Mouse (Mus musculus): ENCODE data around the gene Crip3. TPM values are rescaled to one million over a fixed set of nuclear protein-coding genes. Genes with fewer than 3 reads are reported as not detected.

The Crip3 gene
- 2.3 and 4.3 TPM in 2 replicates for total RNA-seq (2017)

DNA sequence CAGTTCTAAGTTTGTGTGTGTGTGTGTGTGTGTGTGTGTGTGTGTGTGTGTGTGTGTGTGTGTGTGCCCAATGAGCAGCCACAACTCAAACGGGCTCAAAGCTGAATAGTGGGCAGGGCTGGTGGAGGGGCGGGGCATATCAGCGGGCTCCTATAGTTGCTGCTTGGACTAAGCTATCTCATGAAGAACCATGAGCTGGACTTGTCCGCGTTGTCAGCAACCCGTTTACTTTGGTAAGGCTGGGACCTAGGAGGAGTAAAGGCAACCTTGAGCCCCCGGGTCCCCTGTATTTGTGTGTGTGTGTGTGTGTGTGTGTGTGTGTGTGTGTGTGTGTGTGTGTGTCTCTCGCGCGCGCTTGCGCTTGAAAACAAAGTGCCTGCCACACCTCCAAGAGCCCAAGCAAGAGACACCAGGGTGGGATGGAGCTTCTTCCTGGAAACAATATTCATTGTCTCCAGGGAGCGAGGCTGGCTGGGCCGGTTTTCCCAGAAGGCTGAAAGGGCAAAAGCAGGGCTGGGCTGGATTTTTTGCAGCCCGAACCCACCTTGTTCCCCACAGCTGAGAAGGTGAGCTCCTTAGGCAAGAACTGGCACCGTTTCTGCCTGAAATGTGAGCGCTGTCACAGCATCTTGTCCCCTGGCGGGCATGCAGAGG is at the start of gene Crip3:
Crip3 (plus strand) TSS at position 166 of the 654 bp plus-strand sequence.
- no peak for ATAC-seq (ENCODE audit: extremely low read depth, insufficient number of reproducible peaks, low FRiP score, poor library complexity, severe bottlenecking)

DNA sequence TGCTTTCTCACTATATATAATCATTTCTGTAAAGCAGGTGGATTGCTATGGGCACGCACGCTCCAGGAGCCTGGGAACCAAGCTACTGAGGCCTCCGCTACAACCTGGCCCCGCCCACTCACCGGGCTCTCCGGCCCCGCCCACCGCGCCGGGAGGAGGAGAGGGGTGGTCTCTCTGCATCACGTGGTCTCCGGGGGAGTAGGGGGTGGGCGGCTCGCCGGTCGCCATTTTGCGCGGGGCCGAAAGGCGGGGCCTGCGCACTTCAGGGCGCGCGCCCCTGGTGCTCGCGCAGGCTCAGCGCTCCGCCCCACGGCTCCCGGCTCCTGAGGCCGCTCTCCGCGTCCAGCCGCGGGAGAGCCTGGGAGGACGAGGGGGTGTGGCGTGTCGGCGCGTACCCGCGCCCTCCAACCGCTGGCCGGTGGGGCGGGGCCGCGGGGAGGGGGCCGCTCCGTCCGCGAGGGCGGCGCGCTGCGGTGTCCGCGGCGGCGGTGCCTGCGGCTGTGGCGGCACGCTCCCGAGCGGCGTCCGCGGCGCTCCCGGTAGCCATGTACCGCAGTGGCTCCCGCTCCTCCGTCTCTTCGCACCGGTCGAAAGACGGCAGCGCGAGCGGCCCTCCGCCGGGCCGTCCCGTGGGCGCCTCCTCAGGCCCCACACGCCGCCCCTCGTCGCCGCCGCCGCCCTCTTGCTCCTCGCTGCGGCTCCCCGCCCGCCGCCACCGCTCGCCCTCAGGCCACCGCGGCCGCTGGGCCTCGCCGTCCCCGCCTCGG is 45.2 kb upstream of the Crip3 start, which contains the start of gene Zfp318:
Zfp318 (plus strand) TSS at position 438 of the 767 bp plus-strand sequence.
- ATAC-seq (ENCODE audit: extremely low read depth, insufficient number of reproducible peaks, low FRiP score, poor library complexity, severe bottlenecking), result peak; percentile 60

DNA sequence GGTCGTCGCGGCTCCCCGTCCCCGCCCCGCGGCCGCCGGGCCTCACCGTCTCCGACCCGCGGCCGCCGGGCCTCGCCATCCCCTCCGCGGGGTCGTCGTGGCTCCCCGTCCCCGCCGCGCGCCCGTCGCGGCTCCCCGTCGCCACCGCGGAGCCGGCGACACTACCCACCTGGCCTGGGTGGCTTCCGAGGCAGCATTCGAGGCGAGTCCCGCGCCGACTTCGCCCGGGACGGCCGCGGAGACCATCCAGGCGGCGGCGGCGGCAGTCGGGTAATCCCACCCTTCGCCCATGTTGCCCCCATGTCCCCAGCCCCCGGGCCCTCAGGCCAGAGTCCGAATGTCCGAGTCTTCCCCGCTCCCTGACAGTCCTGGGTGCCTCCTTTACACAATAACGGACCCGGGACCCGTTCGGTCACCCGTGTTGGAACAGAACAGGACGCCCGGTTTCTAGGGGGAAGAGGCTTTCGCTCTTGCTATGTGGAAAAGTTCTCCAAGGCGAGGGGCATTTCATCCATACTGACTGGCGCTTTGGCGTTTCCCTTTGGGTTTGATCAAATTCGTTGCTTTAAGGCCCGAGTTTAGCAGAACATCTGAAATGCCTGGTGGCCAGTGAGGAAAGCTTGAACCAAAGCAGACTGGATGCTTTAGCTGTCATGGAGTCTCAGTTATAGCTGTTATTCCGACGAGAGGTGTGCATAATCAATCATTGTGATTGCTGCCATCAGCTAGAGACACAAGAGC is 44.5 kb upstream of the Crip3 start:
- ATAC-seq (ENCODE audit: extremely low read depth, insufficient number of reproducible peaks, low FRiP score, poor library complexity, severe bottlenecking), result no peak

DNA sequence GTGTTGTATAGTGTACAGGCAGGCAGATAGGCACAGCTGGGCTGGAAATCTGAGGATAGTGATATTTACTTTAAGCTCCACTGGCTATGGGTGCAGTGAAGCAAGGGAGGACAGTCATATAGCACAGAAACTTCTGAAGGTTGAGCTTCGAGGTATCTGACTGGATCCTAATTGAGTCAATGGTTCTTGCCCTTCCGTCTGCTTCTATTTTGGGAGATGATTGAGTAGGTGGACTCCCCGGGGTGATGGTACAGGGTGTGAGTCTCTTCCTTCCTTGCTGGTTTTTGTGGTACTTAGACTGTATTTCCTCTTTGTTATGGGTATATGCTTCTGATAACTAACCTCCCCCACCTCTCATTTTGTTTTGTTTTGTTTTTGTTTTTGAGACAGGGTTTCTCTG is 40.5 kb upstream of the Crip3 start:
- ATAC-seq (ENCODE audit: extremely low read depth, insufficient number of reproducible peaks, low FRiP score, poor library complexity, severe bottlenecking), result peak; percentile 81

DNA sequence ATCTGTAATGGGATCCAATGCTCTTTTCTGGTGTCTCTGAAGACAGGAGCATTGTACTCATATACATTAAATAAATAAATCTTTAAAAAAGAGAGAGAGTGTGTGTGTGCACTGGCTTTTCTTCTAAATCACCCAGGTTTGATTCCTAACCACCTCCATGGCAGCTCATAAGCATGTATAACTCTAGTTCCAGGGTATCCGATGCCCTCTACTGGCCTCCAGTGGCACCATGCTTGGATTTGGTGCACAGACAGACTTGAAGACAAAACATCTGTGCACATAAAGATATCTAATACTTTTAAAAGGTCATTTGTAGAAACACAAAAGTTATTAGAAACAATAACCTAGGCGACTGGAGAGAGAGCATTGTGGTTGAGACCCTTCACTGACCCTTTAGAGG is 35.7 kb upstream of the Crip3 start:
- ATAC-seq (ENCODE audit: extremely low read depth, insufficient number of reproducible peaks, low FRiP score, poor library complexity, severe bottlenecking), result peak; percentile 61; the same call in 1 of the 2 replicates

DNA sequence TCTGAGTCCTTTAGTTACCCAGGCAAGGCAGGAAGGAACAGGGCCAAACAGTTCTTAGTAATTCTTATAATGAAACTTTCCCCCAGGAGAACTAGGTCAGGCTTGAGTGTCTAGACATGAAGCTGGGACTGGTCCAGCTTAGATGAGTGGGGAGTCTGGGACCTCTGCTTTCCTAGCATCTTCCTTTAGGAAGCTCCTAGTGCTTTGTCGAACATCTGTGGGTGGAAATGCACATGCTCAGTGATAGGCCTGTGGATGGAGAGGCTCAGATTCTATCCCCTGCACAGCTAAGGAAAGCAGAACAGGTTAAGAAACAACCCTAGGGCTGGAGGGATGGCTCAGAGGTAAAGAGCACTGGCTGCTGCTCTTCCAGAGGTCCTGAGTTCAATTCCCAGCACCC is 34.1 kb upstream of the Crip3 start:
- no peak for ATAC-seq (ENCODE audit: extremely low read depth, insufficient number of reproducible peaks, low FRiP score, poor library complexity, severe bottlenecking)

DNA sequence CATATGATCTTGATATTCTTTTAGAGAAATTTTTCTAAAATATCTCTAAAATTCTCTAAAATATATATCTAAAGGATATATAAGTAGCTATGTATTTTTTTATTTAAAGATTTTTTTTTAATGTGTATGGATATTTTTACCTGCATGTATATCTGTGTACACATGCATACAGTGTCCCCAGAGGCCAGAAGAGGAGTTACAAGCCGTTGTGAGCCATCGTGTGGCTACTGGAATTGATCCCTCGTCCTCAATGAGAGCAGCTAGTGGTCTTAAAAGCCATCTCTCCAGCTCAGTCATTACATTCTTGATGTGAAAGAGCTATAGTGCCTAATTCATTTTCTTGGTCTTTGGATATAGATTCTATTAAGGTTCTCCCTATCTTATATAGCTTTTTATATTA is 20.2 kb upstream of the Crip3 start:
- no peak for ATAC-seq (ENCODE audit: extremely low read depth, insufficient number of reproducible peaks, low FRiP score, poor library complexity, severe bottlenecking)

DNA sequence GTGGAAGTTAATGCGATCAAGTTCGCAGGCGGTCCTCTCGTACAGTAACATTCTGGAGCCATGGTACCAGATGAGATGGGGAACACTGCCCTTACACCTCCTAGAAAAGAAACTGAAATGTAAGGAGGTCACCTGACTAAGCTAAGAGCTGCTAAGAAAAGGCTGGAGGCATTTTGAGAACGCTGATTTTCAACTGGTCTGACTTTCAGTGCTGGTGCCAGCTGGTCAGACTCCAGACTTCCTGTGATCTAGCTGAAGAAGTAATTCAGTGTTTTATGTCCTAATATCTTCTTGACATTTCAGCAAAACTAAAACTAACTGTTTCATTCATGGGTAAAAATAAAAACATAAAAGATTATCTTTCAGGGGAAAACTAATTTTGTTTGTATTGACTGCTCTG is 10.1 kb upstream of the Crip3 start:
- ATAC-seq (ENCODE audit: extremely low read depth, insufficient number of reproducible peaks, low FRiP score, poor library complexity, severe bottlenecking), result no peak

DNA sequence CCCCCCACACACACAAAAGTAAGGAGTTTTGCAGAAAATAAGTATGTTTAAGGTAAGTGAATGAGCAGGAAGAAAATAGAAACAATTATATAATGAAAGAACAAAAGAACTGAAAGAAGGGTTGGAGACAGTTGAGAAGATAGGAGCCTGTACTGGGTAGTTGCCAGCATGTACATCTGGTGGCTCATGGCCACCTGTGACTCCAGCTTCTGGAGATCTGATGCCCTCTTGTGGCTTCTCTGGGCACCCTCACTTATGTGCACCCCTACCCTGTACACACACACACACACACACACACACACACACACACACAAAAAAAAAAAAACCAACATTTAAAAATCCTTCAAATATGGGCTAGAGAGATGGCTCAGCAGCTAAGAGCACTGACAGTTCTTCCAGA is 9.0 kb upstream of the Crip3 start:
- no peak for ATAC-seq (ENCODE audit: extremely low read depth, insufficient number of reproducible peaks, low FRiP score, poor library complexity, severe bottlenecking)

DNA sequence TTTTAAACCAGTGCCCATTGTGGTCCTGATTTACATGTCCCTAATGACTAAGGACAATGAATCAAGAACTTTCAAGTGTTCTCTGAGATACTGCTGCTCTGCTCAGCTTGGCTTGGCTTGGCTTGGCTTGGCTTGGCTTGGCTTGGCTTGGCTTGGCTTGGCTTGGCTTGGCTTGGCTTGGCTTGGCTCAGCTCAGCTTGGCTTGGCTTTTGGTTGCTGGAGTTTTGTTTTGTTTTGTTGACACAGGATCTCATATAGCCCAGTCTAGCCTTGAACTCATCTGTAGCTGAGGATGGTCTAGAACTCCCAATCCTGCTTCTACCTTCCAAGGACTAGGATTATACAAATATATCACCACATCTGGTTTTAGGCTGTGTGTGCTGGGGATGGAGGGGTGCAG is 2.2 kb upstream of the Crip3 start:
- no peak for ATAC-seq (ENCODE audit: extremely low read depth, insufficient number of reproducible peaks, low FRiP score, poor library complexity, severe bottlenecking)

DNA sequence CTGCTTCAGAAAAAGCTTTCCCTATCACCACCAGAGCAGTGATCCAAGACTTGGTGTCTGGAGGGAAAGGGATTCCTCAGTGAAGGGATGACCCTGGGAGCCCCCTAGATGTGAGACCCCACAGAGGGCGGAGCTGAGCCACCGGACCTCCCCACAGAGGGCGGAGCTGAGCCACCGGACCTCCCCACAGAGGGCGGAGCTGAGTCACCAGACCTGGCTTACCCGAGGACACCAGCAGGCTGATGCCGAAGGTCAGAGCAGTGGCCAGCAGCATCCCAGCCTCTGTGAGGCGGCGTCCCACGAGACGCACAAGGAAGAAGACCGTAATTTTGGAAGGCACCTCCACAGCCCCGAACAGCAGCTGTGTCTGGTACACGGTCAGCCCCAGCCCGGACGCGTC is 4.9 kb downstream of the Crip3 start:
- ATAC-seq (ENCODE audit: extremely low read depth, insufficient number of reproducible peaks, low FRiP score, poor library complexity, severe bottlenecking), result no peak

DNA sequence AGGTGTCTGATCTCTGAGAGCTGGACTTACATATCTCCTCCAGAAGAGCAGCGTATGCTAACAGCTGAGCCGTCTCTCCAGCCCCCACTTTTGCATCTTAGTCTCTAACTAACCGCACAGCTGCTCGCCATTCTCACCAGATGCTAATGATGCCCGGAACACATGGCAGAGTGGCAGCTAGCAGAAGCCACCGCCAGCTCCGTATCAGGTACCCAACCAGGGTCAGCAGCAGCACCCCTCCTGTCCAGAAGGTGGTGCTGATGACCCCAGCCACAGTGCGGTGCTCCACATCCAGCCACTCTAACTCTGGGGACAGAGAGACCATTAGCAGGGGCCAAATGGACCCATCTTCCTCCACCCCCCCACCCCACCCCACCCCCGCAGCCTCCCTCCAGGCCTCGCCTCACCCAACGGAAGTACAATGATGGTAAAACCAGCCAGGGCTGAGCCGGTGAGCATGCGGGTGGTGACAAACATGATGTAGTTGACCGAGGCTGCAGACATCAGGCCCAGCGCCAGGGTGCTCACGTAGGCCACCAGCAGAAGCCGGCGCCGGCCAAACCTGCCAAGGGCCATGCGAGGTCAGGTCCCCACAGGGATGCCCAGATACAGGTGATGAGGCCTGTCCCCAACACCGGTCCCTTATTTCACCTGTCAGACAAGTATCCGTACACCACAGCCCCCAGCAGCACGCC is 8.1 kb downstream of the Crip3 start:
- ATAC-seq (ENCODE audit: extremely low read depth, insufficient number of reproducible peaks, low FRiP score, poor library complexity, severe bottlenecking), result peak; percentile 16; the same call in 1 of the 2 replicates

DNA sequence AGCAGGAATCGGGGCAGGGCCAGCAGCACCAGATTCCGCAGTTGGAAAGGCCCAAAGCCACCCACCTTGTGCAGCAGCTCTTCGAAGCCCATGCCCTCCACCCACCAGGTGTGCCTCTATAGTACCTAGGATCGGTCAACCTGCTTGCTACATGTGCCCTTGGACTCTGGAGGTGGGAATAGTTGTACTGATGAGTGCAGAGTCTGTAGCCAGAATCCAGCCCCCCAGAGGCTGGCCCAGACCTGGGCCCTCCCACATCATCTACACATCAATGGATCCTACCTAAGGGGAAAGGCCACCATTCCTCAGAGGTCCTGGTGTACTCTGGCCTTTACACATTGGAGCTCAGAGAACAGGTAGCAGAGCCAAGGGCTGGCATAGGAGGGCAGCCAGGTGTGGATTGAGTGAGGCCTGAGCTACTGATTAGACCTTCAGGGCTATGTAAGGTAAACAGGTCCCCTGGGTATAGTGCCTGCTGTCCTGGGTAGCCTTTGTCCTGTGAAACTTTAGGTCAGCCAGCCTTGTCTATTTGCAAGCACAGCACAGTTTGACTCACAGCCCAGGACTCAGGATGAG is 9.7 kb downstream of the Crip3 start, which contains the start of gene Slc22a7:
Slc22a7 (minus strand) TSS at position 160 of the 576 bp plus-strand sequence.
- no peak for ATAC-seq (ENCODE audit: extremely low read depth, insufficient number of reproducible peaks, low FRiP score, poor library complexity, severe bottlenecking)

DNA sequence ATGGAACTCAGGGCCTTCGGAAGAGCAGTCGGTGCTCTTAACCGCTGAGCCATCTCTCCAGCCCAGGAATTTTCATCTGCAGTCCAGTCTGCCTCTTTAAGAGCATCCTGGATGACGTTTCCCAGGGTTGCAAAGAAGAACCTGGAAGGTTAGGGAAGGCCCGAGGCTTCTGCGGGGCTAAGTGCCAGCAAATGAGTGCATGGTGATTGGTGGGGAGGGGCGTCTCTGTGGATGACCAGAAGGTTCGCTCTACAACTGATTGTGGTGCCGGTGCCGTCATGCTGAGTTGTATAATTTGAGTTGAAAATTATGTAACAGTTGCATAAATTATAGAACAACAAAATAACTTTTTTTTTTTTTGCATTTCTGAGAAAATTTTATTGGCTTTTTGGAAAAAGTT is 10.4 kb downstream of the Crip3 start:
- no peak for ATAC-seq (ENCODE audit: extremely low read depth, insufficient number of reproducible peaks, low FRiP score, poor library complexity, severe bottlenecking)

DNA sequence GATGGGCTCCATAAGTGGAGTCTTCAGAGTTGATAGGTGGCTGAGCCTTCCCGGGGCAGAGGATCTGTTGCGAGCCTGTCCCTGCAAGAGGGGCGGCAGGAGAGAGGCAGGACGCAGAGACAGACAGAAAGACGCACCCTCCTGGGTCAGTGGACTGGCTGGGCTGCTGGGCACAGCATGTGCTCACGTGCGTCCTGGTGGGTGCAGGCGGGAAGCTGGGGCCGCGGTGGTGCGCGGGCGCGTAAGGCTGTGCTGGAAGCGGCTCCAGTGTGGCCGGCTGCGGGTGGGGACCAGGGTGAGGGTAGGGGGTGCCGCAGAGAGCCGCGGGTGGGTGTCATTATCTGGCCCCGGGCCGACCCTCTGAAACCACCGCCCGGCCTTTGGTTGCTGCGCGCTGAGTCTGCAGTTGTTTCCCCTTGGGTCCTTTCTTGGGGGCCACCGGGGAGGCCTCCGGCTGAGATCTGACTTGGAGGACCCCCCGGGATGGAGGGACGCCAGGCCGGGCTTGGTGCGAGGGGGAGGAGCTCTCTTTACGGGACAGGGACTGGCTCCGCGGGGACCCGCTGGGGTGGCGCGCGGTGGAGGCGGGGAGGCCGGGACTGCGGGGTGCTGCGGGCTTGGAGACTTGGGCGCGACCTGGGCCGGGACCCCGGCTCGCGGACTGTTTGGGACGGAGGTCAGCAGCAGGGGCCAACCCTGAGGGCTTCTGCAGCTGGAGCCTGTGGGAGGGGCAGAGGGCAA is 16.3 kb downstream of the Crip3 start:
- ATAC-seq (ENCODE audit: extremely low read depth, insufficient number of reproducible peaks, low FRiP score, poor library complexity, severe bottlenecking), result no peak

DNA sequence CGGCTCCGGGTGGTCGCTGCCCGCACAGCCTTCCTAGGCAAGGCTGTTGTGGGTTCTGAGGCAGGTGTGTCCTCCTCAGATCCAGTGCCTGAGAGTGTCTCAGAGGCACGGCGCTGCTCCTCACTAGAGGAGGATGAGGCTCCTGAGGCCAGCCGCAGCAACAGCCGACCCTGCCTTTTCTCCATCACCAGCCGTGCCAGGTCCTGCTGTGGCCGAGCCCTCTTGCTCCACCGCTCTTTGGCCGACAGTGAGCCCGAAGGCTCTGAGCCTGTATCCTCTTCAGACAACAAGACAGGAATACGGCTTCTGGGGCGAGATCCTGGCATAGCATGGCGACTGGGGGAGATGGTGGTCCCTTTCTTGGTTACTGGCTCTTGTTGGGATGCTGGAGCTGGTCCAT is 17.5 kb downstream of the Crip3 start:
- no peak for ATAC-seq (ENCODE audit: extremely low read depth, insufficient number of reproducible peaks, low FRiP score, poor library complexity, severe bottlenecking)

DNA sequence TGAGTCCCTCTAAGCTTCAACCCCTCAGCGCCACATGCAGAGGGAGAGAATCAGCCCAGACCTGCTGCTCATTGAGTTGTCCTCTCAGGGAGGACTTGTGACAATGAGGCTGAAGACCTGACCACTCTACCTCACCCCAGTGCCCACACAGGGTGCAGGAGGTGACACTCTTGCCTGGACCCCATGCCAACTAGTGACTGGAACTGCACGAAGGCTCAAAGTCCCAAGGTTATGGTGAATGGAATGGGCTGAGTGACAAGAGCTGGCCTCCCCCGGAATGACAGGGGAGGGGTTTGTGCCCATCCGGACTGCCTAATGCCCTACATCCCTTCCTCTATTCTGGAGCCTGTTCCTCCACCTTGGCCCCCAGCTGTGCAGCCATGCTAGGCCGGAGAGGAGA is 24.0 kb downstream of the Crip3 start:
- no peak for ATAC-seq (ENCODE audit: extremely low read depth, insufficient number of reproducible peaks, low FRiP score, poor library complexity, severe bottlenecking)

DNA sequence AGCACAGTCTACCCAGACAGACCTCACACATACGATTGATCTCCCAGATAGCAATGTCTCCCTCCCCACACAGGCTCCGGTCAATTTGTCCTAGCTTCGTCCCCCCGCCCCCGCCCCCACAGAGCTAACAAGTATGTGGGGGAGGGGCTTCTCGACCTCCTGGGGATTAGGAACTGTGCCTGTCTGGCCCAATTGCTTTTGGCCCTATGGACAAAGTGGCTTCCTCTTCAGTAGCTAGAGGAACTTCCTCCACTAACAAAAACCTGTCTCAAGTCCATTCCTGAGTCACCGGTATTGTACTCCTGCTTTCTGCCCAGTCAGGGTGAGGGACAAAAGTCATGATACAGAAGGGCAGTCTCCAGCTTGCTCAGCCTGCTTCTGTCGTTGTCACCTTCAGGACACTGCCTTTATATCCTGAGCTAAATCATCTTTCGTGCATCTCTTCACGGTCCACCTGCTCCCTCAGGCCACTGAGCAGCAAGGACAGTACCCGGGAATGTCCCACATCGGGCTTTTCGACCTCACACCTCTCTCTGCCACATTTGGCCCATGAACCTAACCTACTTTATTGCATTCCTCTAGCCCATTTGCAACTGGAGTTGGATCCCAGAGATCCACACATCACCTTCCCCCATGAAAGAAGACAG is 24.7 kb downstream of the Crip3 start:
- no peak for ATAC-seq (ENCODE audit: extremely low read depth, insufficient number of reproducible peaks, low FRiP score, poor library complexity, severe bottlenecking)
